Mouse (Mus musculus): ENCODE data around the gene Polr1d. TPM values are rescaled to one million over a fixed set of nuclear protein-coding genes. Genes with fewer than 3 reads are reported as not detected.

Polr1d gene
- polyA plus RNA-seq, 1 experiment from 2014 or later: 103 TPM

DNA sequence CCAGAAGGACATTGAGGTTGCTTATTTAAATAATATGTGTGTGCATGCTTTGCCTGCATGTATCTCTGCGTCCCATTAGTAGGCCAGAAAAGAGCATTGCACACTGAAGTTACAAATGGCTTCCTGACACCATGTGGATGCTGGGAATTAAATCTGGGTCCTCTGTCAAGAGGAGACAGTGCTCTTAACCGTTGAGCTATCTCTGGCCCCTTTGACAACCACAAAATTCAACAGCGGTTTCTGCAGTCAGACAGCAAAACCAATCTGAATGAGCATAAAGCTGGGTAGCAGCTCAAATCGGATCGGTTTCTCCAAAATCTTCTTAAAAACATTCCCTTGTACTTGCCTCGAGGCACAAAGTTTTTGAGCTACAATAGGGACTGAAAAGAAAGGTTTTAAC lies 23.8 kb upstream of the Polr1d start:
- Histone ChIP-seq H3K36me3 (ENCODE audit: control insufficient read depth, insufficient read depth, low read length) (no peaks in the 10 kb centered on the region), H3K4me3 (ENCODE audit: low read depth, low read length) (no peak overlapping the region), H3K9ac (ENCODE audit: low read depth, low read length) (no peak overlapping the region), H3K27me3 (ENCODE audit: control insufficient read depth, insufficient read depth, low read length) (no peaks in the 10 kb centered on the region), H3K9me3 (replicated peaks; ENCODE audit: control insufficient read depth, low read length) (no peaks in the 10 kb centered on the region), H3K4me1 (ENCODE audit: control insufficient read depth, insufficient read depth, low read length) (peaks cover 10% of the 10 kb centered on the region), H3K27ac (ENCODE audit: low read depth, low read length) (no peak overlapping the region), H3K4me2 (no peak overlapping the region)
- 87% methylated on average over 6 of the region's 6 CpGs for WGBS (ENCODE audit: insufficient replicate concordance)
- no peak for ATAC-seq (replicated peaks; ENCODE audit: insufficient number of reproducible peaks, low FRiP score, low TSS enrichment)

GRCm38 (mm10) chr5:147053481-147053880 lies 23.4 kb upstream of the Polr1d start:
- no peak overlapping the region for H3K27ac ChIP-seq (ENCODE audit: low read depth, low read length)

DNA sequence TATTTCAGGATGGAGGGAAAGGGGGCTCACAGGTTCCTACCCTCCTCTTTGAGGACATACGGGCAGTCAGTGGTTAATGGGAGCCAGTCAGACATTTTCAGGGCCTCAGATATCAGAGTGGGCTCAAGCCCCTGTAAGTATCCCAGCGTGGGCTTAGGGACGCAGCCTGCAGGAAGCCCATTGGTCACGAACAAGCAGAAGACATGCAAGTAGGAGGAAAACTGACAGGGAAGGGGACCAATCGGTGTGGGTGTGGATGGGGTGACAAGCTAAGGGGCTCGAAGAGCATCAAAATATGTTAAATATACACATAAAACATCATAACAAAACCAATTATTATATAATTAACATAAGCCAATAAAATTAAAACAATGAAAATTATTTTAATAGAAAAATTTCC lies 22.5 kb upstream of the Polr1d start:
- Histone ChIP-seq H3K27ac (ENCODE audit: low read depth, low read length) (no peak overlapping the region), H3K4me1 (ENCODE audit: control insufficient read depth, insufficient read depth, low read length) (peaks cover 8% of the 10 kb centered on the region), H3K36me3 (ENCODE audit: control insufficient read depth, insufficient read depth, low read length) (no peaks in the 10 kb centered on the region), H3K9me3 (replicated peaks; ENCODE audit: control insufficient read depth, low read length) (no peaks in the 10 kb centered on the region), H3K4me3 (ENCODE audit: low read depth, low read length) (no peak overlapping the region), H3K4me2 (no peak overlapping the region), H3K27me3 (ENCODE audit: control insufficient read depth, insufficient read depth, low read length) (no peaks in the 10 kb centered on the region), H3K9ac (ENCODE audit: low read depth, low read length) (no peak overlapping the region)
- WGBS (ENCODE audit: insufficient replicate concordance): 81% methylated on average over 6 of the region's 6 CpGs
- ATAC-seq (replicated peaks; ENCODE audit: insufficient number of reproducible peaks, low FRiP score, low TSS enrichment): no peak

More at GRCm38 (mm10) chr5:147053481-147053880, 23.4 kb upstream of the Polr1d start:
- Histone ChIP-seq H3K36me3 (ENCODE audit: control insufficient read depth, insufficient read depth, low read length) (no peaks in the 10 kb centered on the region), H3K9me3 (replicated peaks; ENCODE audit: control insufficient read depth, low read length) (no peaks in the 10 kb centered on the region), H3K4me1 (ENCODE audit: control insufficient read depth, insufficient read depth, low read length) (peaks cover 10% of the 10 kb centered on the region), H3K4me3 (ENCODE audit: low read depth, low read length) (no peak overlapping the region), H3K9ac (ENCODE audit: low read depth, low read length) (no peak overlapping the region), H3K27me3 (ENCODE audit: control insufficient read depth, insufficient read depth, low read length) (no peaks in the 10 kb centered on the region), H3K4me2 (no peak overlapping the region)
- WGBS (ENCODE audit: insufficient replicate concordance): 84% methylated on average over 3 of the region's 3 CpGs
- ATAC-seq (replicated peaks; ENCODE audit: insufficient number of reproducible peaks, low FRiP score, low TSS enrichment): no peak

DNA sequence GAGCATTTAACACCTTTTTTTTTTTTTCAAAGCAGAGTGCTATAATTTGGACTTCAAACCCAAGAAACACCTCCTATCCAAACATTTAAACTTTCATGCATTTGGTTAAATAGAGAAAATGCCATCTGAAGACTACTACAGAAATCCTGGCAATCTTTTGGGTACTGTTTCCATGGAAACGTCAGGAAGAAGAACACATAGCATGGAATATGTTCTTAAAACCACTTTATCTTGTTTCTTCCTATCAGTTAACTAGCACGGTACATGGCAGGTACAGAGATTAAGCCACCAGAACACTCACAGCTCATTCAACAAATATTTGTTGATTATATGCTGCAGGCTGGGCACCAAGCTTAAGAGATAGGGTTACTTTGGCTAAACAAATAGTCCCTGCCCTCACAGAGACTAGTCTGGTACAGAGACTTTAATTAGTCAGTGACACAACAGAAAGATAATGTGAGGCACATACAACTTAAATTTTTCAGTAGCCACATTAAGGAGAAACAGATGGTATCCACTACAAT lies 22.0 kb upstream of the Polr1d start:
- Histone ChIP-seq H3K27ac (ENCODE audit: low read depth, low read length) (no peak overlapping the region), H3K9me3 (replicated peaks; ENCODE audit: control insufficient read depth, low read length) (no peaks in the 10 kb centered on the region), H3K4me2 (no peak overlapping the region), H3K4me3 (ENCODE audit: low read depth, low read length) (no peak overlapping the region), H3K36me3 (ENCODE audit: control insufficient read depth, insufficient read depth, low read length) (no peaks in the 10 kb centered on the region), H3K27me3 (ENCODE audit: control insufficient read depth, insufficient read depth, low read length) (no peaks in the 10 kb centered on the region), H3K4me1 (ENCODE audit: control insufficient read depth, insufficient read depth, low read length) (peaks cover 7% of the 10 kb centered on the region), H3K9ac (ENCODE audit: low read depth, low read length) (no peak overlapping the region)
- 39% methylated on average over 2 of the region's 2 CpGs for WGBS (ENCODE audit: insufficient replicate concordance)
- ATAC-seq (replicated peaks; ENCODE audit: insufficient number of reproducible peaks, low FRiP score, low TSS enrichment): no peak

GRCm38 (mm10) chr5:147055572-147056245 lies 21.1 kb upstream of the Polr1d start:
- Histone ChIP-seq H3K27me3 (ENCODE audit: control insufficient read depth, insufficient read depth, low read length) (no peaks in the 10 kb centered on the region), H3K9me3 (replicated peaks; ENCODE audit: control insufficient read depth, low read length) (no peaks in the 10 kb centered on the region), H3K4me3 (ENCODE audit: low read depth, low read length) (no peak overlapping the region), H3K4me1 (ENCODE audit: control insufficient read depth, insufficient read depth, low read length) (peaks cover 5% of the 10 kb centered on the region), H3K36me3 (ENCODE audit: control insufficient read depth, insufficient read depth, low read length) (no peaks in the 10 kb centered on the region), H3K27ac (ENCODE audit: low read depth, low read length) (no peak overlapping the region), H3K4me2 (no peak overlapping the region), H3K9ac (ENCODE audit: low read depth, low read length) (no peak overlapping the region)
- no peak for ATAC-seq (replicated peaks; ENCODE audit: insufficient number of reproducible peaks, low FRiP score, low TSS enrichment)
- WGBS (ENCODE audit: insufficient replicate concordance): 79% methylated on average over 6 of the region's 6 CpGs

DNA sequence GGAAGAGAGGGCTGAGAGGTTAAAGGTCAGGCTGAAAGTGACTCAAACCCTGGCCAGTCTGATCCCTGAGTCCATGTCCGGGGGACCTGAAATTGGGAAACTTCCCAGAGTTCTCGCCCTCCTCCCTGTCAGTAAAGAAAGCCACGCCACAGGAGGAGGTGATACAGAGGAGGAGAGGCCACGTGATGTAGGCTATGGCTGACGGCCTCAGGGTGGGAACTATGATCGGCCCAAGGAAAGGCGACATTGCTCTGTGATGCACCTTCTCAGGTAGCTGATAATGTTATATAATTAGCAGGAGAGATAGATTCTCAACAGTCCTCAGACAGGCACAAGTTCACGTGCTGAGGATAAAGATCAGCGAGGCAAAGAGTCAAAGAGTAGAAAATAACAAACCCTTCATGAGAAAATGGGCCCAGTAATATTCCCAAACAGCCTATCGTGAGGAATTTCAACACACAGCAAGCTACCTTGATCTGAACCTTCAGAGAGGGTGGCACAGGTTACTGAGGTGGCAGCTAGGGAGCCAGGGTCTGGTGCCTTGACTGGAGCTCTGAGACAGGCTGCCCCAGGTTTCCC lies 20.0 kb upstream of the Polr1d start:
- Histone ChIP-seq H3K27me3 (ENCODE audit: control insufficient read depth, insufficient read depth, low read length) (no peaks in the 10 kb centered on the region), H3K9me3 (replicated peaks; ENCODE audit: control insufficient read depth, low read length) (no peaks in the 10 kb centered on the region), H3K4me1 (ENCODE audit: control insufficient read depth, insufficient read depth, low read length) (no peaks in the 10 kb centered on the region), H3K9ac (ENCODE audit: low read depth, low read length) (no peak overlapping the region), H3K4me3 (ENCODE audit: low read depth, low read length) (no peak overlapping the region), H3K36me3 (ENCODE audit: control insufficient read depth, insufficient read depth, low read length) (no peaks in the 10 kb centered on the region), H3K27ac (ENCODE audit: low read depth, low read length) (no peak overlapping the region), H3K4me2 (no peak overlapping the region)
- ATAC-seq (replicated peaks; ENCODE audit: insufficient number of reproducible peaks, low FRiP score, low TSS enrichment): no peak
- WGBS (ENCODE audit: insufficient replicate concordance): 77% methylated on average over 10 of the region's 10 CpGs

DNA sequence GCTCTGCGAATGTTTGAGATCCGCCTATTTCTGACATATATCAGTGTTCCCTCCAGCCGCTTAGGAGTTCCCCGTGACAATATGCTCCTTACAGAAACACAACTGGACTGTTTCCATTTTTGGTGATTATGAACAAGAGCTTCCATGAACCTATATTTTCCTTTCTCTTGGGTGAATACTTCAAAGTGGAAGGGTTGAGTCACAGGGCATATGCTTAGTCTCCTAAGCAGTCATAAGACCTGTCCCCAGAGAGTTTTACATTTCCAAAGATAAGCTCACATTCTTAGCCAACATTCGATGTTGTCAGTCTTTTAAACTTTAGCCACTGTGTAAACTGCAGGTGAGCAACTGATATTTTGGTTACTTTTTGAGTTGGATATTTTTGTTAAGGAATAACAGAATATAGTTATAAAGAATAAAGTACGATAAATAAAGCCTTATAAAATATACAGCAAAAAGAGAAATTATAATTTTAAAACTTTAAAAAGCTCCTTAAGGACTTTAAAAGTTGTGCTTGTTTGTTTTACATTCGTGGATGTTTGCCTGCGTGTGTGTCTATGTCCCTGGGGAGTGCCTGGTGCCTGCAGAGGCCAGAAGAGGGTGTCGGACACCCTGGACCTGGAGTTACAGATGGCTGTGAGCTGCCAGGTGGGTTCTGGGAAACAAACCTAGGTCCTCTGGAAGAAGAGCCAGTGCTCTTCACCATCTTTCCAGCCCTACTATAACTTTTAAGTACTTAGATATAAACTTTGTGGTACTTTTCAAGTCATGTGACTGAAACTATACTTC lies 19.0 kb upstream of the Polr1d start:
- ATAC-seq (replicated peaks; ENCODE audit: insufficient number of reproducible peaks, low FRiP score, low TSS enrichment): 0 out of 2 replicates have a peak, but pooled peaks have one; percentile 44
- Histone ChIP-seq H3K27ac (ENCODE audit: low read depth, low read length) (no peak overlapping the region), H3K4me2 (no peak overlapping the region), H3K4me3 (ENCODE audit: low read depth, low read length) (no peak overlapping the region), H3K4me1 (ENCODE audit: control insufficient read depth, insufficient read depth, low read length) (no peaks in the 10 kb centered on the region), H3K9ac (ENCODE audit: low read depth, low read length) (no peak overlapping the region), H3K9me3 (replicated peaks; ENCODE audit: control insufficient read depth, low read length) (no peaks in the 10 kb centered on the region), H3K36me3 (ENCODE audit: control insufficient read depth, insufficient read depth, low read length) (no peaks in the 10 kb centered on the region), H3K27me3 (ENCODE audit: control insufficient read depth, insufficient read depth, low read length) (no peaks in the 10 kb centered on the region)
- 64% methylated on average over 9 of the region's 9 CpGs for WGBS (ENCODE audit: insufficient replicate concordance)

- 87% methylated on average over 5 of the region's 5 CpGs for WGBS (ENCODE audit: insufficient replicate concordance)
- H3K4me2 ChIP-seq: no peak overlapping the region
- no peak overlapping the region for H3K27ac ChIP-seq (ENCODE audit: low read depth, low read length)
- no peaks in the 10 kb centered on the region for H3K9me3 ChIP-seq (replicated peaks; ENCODE audit: control insufficient read depth, low read length)
- no peak for ATAC-seq (replicated peaks; ENCODE audit: insufficient number of reproducible peaks, low FRiP score, low TSS enrichment)
- H3K4me3 ChIP-seq (ENCODE audit: low read depth, low read length): no peak overlapping the region
- no peaks in the 10 kb centered on the region for H3K27me3 ChIP-seq (ENCODE audit: control insufficient read depth, insufficient read depth, low read length)
- H3K9ac ChIP-seq (ENCODE audit: low read depth, low read length): no peak overlapping the region
- no peaks in the 10 kb centered on the region for H3K36me3 ChIP-seq (ENCODE audit: control insufficient read depth, insufficient read depth, low read length)
- peaks cover 6% of the 10 kb centered on the region for H3K4me1 ChIP-seq (ENCODE audit: control insufficient read depth, insufficient read depth, low read length)
These were observed 18.2 kb upstream of the Polr1d start for GRCm38 (mm10) chr5:147058661-147059060.
